In the genomic region with DNA sequence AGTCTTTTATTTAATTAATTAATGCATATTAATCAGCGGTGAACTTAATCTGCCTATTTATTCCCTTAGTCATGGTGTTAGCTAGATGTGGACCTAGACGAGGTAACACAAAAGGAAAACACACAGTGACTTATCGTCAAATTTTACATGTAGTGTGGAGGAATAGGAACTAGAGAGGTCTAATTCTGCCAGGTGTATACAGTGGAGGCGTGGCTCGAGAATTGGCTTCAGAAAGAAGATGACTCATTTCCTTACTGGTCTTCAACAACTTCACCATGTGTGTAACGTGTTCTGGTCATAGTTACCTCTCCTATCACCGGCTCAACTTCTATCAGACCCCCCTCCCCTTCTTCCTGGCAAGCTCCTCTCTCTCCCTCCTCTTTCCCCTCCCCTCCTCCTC, we compare ENCODE assay signal across 28 mouse cellular contexts. TPM values are rescaled to one million over a fixed set of nuclear protein-coding genes. Genes with fewer than 3 reads are reported as not detected.
"Had no signal": no experiment of that assay in that cellular context is flagged by ENCODE, and none has a peak within 500 bp of the region (broad histone marks: within the 10 kb centered on the region; RNA-seq: fewer than 3 reads in every experiment).

No protein-coding gene starts in this region.

- H3K4me1 ChIP-seq: limb, embryonic 12.5 days; liver, embryonic 13.5 days had no signal

- DNase-seq: gastrocnemius, adult 2 months; gastrocnemius, postnatal 10 days; gastrocnemius, postnatal 25 days; heart, adult 2 months; heart, postnatal 14 days; heart, postnatal 36 days; kidney, adult 18-20 months; kidney, adult 8-10 months; kidney, postnatal 10 days; kidney, postnatal 36 days; layer of hippocampus, adult 9-11 months; layer of hippocampus, postnatal 36 days; liver; liver, embryonic 13.5 days had no signal

- H3K36me3 ChIP-seq: heart, embryonic 13.5 days; heart, embryonic 15.5 days; hindbrain, embryonic 13.5 days; hindbrain, embryonic 15.5 days; limb, embryonic 10.5 days; limb, embryonic 12.5 days; liver, embryonic 13.5 days had no signal

- ATAC-seq: hindbrain, postnatal 0 days had no signal

- H3K9ac ChIP-seq: heart, embryonic 13.5 days; heart, embryonic 15.5 days; hindbrain, embryonic 13.5 days; hindbrain, embryonic 15.5 days; limb, embryonic 12.5 days; liver, embryonic 13.5 days had no signal

- H3K27ac ChIP-seq: gastrocnemius, adult 2 months; heart, adult 2 months; heart, embryonic 13.5 days; heart, embryonic 15.5 days; hindbrain, embryonic 13.5 days; hindbrain, embryonic 15.5 days; hindbrain, postnatal 0 days; limb, embryonic 10.5 days; limb, embryonic 12.5 days; liver, embryonic 13.5 days had no signal

- H3K4me3 ChIP-seq: gastrocnemius, adult 2 months; heart, adult 2 months; heart, embryonic 13.5 days; heart, embryonic 15.5 days; hindbrain, embryonic 13.5 days; hindbrain, embryonic 15.5 days; limb, embryonic 10.5 days; limb, embryonic 12.5 days; liver, embryonic 13.5 days had no signal

- H3K9me3 ChIP-seq: heart, embryonic 13.5 days; heart, embryonic 15.5 days; hindbrain, embryonic 13.5 days; hindbrain, embryonic 15.5 days; limb, embryonic 10.5 days; limb, embryonic 12.5 days; liver, embryonic 13.5 days had no signal

- H3K4me2 ChIP-seq: heart, embryonic 11.5 days; heart, embryonic 13.5 days; heart, embryonic 15.5 days; hindbrain, embryonic 13.5 days; hindbrain, embryonic 15.5 days; limb, embryonic 12.5 days; liver, embryonic 11.5 days; liver, embryonic 13.5 days had no signal

RNA-seq across cellular contexts. Expression of a gene that starts 2.5 kb away (rescaled TPM):
- total RNA-seq: gastrocnemius, adult 2 months; gastrocnemius, postnatal 10 days; gastrocnemius, postnatal 25 days; gastrocnemius, postnatal 4 days; granulocyte monocyte progenitor cell, adult 5-6 weeks; heart, adult 2 months; heart, postnatal 36 days; hematopoietic stem cell, adult 5-6 weeks had no signal
- polyA plus RNA-seq: frontal cortex, adult 2 months; heart, postnatal 0 days; hindbrain, embryonic 13.5 days had no signal
